Mouse (Mus musculus): ENCODE measurements around the gene Csad.
"Not testable (repeated sequence)": the region's sequence is repeated elsewhere in the genome, so short reads cannot be mapped to it uniquely, and the experiment has no call there.

Csad gene

DNA sequence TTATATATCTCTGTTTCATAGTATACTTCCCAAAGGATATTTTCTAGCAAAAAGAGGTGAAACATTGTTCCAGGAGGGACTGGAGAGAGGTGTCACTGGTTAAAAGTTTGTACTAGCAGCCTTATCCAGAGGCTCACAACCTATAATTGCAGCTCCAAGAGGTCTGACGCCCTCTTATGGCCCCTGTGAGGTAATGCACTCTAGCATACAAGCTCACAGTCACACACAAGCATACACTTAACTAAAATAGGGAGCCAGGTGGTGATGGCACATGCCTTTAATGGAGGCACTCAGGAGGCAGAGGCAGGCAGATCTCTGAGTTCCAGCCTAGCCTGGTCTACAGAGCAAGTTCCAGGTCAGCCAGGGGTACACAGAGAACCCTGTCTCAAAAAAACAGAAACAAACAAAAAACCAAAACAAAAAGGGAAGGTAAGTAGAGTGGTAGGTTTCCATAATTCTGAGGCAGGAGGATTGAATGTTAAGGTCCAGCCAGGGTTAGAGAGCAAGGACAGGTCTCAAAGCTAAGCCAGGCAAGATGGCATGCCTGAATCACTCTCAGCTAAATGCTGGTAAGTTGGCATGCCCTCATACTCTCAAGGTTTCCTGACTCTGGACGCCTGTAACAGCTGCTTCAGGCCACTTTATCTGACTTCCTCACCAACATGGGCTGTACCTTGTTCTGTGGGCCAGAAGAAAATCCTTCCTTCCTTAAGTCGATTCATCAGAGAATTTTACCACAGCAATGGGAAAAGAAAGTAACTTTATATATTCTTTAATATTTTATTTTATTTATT, 40.4 kb downstream of the Csad start:
- no peak for ATAC-seq (ENCODE audit: low TSS enrichment)

DNA sequence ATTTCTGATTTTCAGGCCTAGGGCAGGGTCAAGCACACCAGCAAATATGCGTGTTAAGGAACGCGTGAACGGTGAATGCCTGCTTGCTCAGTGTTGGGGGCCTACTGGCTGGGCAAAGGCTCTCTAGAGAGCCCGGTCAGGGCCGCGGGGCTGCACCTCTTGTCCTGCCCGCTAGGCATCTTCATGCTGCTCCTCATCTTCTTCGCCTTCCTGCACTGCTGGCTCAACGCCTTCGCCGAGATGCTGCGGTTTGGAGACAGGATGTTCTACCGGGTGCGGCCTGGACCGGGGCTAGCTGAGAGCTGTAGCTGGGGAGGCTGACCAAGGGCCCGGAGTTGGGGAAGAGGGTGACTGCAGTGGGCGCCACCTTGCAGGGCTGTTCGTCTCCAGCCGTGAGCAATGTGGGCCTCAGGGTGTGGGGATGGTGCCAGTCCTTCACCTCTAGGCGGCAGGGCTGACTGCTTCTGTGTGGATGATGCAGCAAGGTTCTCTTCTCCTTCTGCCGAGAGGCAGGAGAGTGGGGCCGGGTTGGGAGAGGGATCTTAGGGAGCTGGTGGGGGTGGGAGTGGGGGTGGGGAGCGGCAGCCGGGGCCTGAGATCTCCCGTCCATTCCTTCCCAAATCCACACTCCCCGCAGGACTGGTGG, 44.0 kb downstream of the Csad start:
- no peak for ATAC-seq (ENCODE audit: low TSS enrichment)

DNA sequence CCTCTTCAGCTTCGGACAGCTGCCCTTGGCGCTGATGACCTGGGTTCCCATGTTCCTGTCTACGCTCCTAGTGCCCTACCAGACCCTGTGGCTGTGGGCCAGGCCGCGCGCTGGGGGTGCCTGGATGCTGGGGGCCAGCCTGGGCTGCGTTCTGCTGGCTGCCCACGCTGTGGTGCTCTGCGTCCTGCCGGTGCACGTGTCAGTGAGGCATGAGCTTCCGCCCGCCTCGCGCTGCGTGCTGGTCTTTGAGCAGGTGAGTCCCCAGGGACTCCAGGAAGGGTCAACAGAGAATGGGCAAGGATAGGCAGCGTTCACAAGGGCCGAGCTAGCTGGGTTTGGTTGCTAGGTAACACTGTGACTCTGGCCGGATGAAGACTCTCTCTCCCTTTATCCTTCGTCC, 47.7 kb downstream of the Csad start:
- no peak for ATAC-seq (ENCODE audit: low TSS enrichment)

DNA sequence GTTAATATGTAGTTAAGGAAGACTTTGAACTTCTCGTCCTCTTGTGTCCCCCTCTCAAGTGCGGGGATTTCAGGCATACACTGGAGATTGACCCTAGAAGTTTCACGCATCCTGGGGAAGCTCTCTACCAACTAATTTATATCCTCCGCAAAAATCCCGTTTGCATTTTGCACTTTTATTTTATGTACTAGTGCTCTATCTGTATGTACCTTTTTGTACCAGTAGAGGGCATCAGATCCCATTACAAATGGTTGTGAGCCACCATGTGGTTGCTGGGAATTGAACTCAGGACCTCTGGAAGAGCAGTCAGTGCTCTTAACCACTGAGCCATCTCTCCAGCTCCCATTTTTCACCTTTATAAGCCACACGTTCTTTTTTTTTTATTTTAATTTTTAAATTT, 49.5 kb downstream of the Csad start:
- ATAC-seq (ENCODE audit: low TSS enrichment): not testable (repeated sequence)

DNA sequence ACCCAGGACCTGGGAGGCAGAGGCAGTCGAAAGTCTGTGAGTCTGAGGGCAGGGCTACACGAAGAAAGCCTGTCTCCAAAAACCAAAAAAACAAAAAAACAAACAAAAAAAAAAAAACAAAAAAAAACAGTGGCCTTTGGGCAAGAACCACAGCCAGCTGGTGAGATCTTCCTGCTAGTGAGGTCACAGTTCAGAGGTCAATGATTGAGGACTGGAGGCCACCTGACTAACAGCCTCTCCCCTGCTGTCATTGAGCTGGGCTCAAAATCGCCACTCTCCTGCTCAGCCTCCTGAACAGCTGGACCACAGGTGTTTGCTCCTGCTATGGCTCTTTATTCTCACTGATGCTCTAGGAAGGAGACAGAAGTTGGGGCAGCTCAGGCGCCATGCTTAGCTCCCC, 51.9 kb downstream of the Csad start:
- ATAC-seq (ENCODE audit: low TSS enrichment): no peak

GRCm38 (mm10) chr15:102150301-102151135, 54.0 kb downstream of the Csad start, which contains the start of gene Soat2:
TSS of gene Soat2 (plus strand) at chr15:102150526.
- ATAC-seq (ENCODE audit: low TSS enrichment): no peak

DNA sequence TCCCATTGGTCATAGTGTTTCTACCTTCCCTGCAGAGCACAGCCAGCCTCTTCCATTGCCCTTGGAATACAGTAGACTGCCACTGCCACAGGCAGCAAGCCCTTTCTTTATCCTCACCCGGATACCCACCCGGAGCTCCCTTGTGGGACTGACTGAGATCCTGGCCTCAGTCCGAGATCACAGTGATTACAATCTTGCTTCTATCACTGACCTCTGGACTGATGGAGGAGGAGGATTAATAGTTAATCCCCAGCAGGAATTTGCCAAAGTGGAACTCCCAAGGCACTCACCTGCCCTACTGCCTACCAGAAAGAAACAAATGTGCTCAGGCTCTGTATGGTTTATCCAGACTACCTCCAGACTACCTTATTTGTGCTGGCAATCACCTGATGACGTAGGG, 55.0 kb downstream of the Csad start:
- no peak for ATAC-seq (ENCODE audit: low TSS enrichment)

DNA sequence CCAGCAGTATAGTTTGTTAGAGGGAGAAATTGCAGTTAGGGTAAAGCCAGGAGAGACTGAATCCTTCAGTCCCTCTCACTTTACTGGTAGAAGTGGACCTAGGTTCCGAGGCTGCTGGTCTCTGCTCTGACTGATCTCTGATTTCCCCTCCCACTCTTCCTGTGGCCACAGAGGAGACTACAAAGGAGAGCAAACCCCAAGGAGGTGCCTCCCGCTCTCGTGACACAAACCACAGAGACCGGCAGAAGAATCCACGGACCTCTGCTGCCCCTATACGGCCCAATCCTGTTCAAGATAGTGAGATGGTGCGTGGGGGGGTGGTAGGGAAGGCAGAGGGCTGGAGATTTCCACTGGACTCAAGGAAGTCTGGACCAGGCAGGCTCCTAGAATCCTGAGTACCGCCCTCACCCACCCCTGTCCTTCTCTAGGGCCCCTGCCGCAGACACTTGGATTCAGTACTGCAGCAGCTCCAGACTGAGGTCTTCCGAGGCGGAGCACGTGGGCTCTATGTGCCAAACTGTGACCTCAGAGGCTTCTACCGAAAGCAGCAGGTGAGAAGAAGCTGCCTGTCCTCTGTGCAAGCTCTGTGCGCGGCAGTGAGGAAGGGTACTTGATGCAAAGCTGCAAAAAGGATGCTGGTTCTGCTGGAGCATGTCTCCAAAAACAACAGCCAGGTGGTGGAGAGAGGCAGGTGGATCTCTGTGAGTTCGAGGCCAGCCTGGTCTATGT, 56.7 kb downstream of the Csad start:
- ATAC-seq (ENCODE audit: low TSS enrichment): no peak

DNA sequence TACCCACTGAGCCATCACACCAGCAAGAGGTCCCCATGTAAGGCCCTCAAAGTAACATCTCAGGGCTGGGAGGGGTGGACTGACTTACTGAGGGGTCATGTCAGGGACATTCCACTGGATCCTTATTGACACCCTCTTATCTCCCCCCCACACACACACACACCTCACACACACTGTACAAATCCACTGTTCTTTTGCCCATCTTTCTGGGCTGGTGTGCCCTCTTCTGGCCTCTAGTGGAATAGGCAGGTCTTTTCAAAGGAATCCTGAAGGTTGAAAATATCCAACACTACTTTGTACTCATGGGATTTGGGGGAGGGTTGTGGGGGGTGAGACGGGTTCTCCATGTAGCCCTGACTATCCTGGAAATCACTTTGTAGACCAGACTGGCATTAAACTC, 57.6 kb downstream of the Csad start:
- 0 out of 2 replicates have a peak, but pooled peaks have one; percentile 17 for ATAC-seq (ENCODE audit: low TSS enrichment)

DNA sequence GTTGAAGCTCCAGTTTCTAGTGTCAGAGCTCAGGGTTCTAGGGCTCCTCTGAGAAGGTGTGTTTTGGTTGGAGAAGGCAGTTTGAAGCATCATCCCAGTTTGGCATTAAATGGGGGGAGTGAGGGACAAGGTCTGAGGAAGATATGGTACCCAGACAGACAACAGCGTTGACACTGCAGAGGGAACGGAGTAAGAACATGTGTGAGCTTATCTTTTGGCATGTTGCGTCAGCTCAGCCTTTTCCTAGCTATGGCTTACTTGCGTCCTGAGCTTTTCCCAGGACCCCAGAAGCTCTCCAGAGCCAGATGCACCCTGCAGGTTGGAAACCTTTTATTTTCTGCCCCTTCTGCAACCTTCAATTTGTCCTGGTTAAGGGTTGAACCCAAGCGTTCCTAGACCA, 58.4 kb downstream of the Csad start:
- ATAC-seq (ENCODE audit: low TSS enrichment): no peak

DNA sequence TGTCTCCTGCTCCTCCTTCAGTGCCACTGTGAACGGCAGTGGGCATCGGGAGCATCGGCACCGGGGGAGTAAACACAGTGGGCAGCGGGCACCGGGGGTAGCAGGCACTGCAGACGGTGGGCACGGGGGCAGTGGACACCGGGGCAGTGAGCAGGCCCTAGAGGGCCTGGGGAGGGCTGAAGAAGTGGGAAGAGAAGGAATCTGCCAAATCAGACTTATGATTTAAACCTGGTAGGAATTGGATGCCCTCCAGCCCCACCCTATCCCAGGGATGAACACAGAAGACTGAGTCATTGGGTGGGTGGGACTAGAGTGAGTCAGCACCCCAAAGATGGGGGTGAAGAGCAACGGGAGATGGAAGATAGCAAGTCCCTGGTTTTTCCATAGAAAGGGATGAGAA, 59.2 kb downstream of the Csad start:
- peak; percentile 51 for ATAC-seq (ENCODE audit: low TSS enrichment)

DNA sequence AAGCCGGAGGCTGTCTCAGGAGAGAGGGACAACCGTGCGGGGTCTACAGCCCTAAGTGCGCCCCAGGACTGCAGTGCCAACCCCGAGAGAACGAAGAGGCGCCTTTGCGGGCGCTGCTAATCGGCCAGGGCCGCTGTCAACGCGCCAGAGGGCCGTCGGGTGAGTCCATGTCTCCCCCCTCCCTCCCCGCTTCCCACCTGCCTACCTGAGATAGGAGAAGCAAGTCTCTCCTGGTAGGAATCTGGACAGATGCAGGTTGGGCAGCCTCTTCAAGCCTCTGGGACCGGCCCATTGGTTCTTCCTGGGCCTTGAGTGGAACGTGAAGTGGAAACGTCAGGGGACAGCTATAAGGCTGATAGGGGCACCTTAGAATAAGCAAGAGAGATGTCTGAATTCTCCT, 59.8 kb downstream of the Csad start:
- 0 out of 2 replicates have a peak, but pooled peaks have one; percentile 3 for ATAC-seq (ENCODE audit: low TSS enrichment)

GRCm38 (mm10) chr15:102144274-102144711, 60.2 kb downstream of the Csad start, which contains the start of gene Igfbp6:
TSS of gene Igfbp6 (plus strand) at chr15:102144362.
- ATAC-seq (ENCODE audit: low TSS enrichment): peak; percentile 25; the same call in 1 of the 2 replicates

- peak; percentile 56 for ATAC-seq (ENCODE audit: low TSS enrichment)
Measured at GRCm38 (mm10) chr15:102142914-102143912, 61.3 kb downstream of the Csad start.

- no peak for ATAC-seq (ENCODE audit: low TSS enrichment)
Measured at GRCm38 (mm10) chr15:102141120-102141519, 63.4 kb downstream of the Csad start.

DNA sequence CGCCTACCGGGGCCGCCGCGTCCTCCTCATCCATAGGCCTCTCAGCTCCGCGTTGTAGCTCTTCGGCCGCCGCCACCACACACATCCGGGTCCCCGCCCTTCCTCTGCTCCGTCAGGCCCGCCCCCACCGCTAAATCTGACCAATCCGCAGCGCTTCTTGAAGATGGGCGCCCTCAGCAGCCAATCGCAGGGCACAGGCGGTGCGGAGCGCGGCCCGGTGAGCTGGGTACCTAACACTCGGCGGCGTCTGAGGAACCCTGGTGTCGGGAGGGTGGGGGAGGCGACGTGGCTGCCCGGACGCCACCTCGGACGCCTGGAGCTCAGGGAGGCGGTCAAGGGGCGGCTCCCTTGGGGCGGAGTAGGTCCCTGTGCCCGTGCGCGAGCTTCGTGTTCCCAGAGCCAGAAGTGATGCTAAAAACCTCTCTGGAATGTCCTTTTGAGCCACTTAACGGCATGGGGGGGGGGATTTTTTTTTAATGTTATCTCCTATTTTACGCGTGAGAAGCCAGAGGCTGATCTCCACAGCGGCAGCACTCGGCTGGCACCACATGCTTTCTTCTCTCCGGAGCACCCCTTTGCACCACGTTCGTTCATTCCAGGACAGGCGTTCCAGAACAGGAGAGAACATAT, 68.3 kb downstream of the Csad start, which contains the start of gene Spryd3:
Gene Spryd3, minus strand, starts transcription at position 106 of the 630 bp plus-strand sequence.
- ATAC-seq (ENCODE audit: low TSS enrichment): peak; percentile 99

- ATAC-seq (ENCODE audit: low TSS enrichment): peak; percentile 39
Measured at GRCm38 (mm10) chr15:102135522-102136128, 68.9 kb downstream of the Csad start.

GRCm38 (mm10) chr15:102134709-102135108, 69.8 kb downstream of the Csad start:
- no peak for ATAC-seq (ENCODE audit: low TSS enrichment)

DNA sequence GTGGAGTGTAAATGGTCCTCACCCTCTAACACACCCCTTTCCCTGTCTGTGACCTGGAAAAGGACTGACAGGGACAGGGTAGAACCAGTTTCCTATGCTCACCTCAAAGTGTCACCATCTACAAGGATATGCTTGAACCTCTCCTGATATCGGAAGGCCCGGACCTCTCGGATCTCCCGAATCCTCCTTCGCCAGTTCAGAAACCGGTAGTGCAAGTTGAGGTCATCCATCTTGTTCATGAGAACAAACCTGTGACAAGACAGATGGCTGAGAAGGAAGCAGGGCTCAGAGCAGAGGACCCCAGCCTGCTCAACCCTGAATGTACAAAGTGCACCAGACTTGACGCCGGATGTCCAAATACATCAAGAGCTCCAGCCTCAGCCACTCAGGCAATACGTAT, 71.2 kb downstream of the Csad start:
- ATAC-seq (ENCODE audit: low TSS enrichment): no peak

Data from frontal cortex, adult (tissue).